ENCODE assay signal across 8 mouse cellular contexts in genomic region chr3:67429338-67429998, GRCm38 (mm10). TPM values are rescaled to one million over a fixed set of nuclear protein-coding genes. Genes with fewer than 3 reads are reported as not detected.
DNase-seq lines count a peak whose midpoint lies in the region; ATAC-seq and TF ChIP-seq lines count a peak whose summit lies in the region.

No protein-coding gene starts in this region.

- H3K27ac ChIP-seq in heart, embryonic 10.5 days, result no peak overlapping the region
- H3K27ac ChIP-seq in liver, embryonic 13.5 days, result no peak overlapping the region

- peaks cover 19% of the 10 kb centered on the region for H3K79me3 ChIP-seq in C2C12 (ENCODE audit: low read depth)

- peaks cover 9% of the 10 kb centered on the region for H3K4me1 ChIP-seq in heart, embryonic 10.5 days
- peaks cover 11% of the 10 kb centered on the region for H3K4me1 ChIP-seq in liver, embryonic 13.5 days (replicated peaks)

- H3K79me2 ChIP-seq in C2C12 (ENCODE audit: control insufficient read depth, insufficient read depth), result peaks cover 23% of the 10 kb centered on the region

- TF ChIP-seq CTCF in C2C12 (IDR thresholded peaks at IDR 0.05; ENCODE audit: control insufficient read depth, insufficient read depth, insufficient read length), result no peak

- peak overlapping the region; percentile 98 for H3K4me3 ChIP-seq in heart, embryonic 10.5 days
- peak overlapping the region; percentile 97 for H3K4me3 ChIP-seq in C2C12 (ENCODE audit: insufficient read depth, poor library complexity, severe bottlenecking)
- H3K4me3 ChIP-seq in liver, embryonic 13.5 days (replicated peaks), result peak overlapping the region; percentile 97

- peaks cover 27% of the 10 kb centered on the region for H3K36me3 ChIP-seq in heart, embryonic 10.5 days
- peaks cover 31% of the 10 kb centered on the region for H3K36me3 ChIP-seq in C2C12 (ENCODE audit: control insufficient read depth, insufficient read depth)
- peaks cover 27% of the 10 kb centered on the region for H3K36me3 ChIP-seq in liver, embryonic 13.5 days

- peak overlapping the region; percentile 77 for H3K4me2 ChIP-seq in liver, embryonic 13.5 days

- intact Hi-C loops in heart, postnatal 14 days (cut with DNase I), result no loop called here

- no peaks in the 10 kb centered on the region for H3K27me3 ChIP-seq in heart, embryonic 10.5 days (ENCODE audit: insufficient read depth, poor library complexity, severe bottlenecking)
- no peaks in the 10 kb centered on the region for H3K27me3 ChIP-seq in C2C12 (ENCODE audit: control insufficient read depth, insufficient read depth, insufficient read length)
- H3K27me3 ChIP-seq in liver, embryonic 13.5 days, result no peaks in the 10 kb centered on the region

- DNase-seq in heart, embryonic 10.5 days (ENCODE audit: low spot score), result no peak
- DNase-seq in heart, postnatal 14 days, result no peak
- DNase-seq in liver, embryonic 13.5 days, result no peak
- DNase-seq in adrenal gland, adult (ENCODE audit: inconsistent age in 2 of 2, low spot score in 1 of 2), result no peak
- no peak for DNase-seq in urinary bladder, postnatal 36 days (ENCODE audit: low spot score in 2 of 2)
- no peak for DNase-seq in thymus, adult 18-20 months

- H3ac ChIP-seq in C2C12 (ENCODE audit: control insufficient read depth, insufficient read length, low read depth), result no peak overlapping the region

- WGBS in heart, embryonic 10.5 days, result 34% methylated on average over 8 of the region's 8 CpGs
- 28% methylated on average over 8 of the region's 8 CpGs for WGBS in liver, embryonic 13.5 days (ENCODE audit: insufficient replicate concordance)

- H3K9ac ChIP-seq in liver, embryonic 13.5 days, result no peak overlapping the region

- peaks cover 7% of the 10 kb centered on the region for H3K9me3 ChIP-seq in heart, embryonic 10.5 days
- peaks cover 11% of the 10 kb centered on the region; the same call in 1 of the 2 replicates for H3K9me3 ChIP-seq in liver, embryonic 13.5 days (replicated peaks)

- peak; percentile 20; the same call in 1 of the 2 replicates for ATAC-seq in erythroid progenitor cell, adult 5-6 weeks (replicated peaks; ENCODE audit: low FRiP score, poor library complexity, severe bottlenecking)
- peak; percentile 37 for ATAC-seq in liver, embryonic 13.5 days (ENCODE audit: low read depth)

TF ChIP-seq in C2C12, 6 proteins besides CTCF, POLR2A, EP300 and RAD21:
- no peak for TF ChIP-seq CEBPB (IDR thresholded peaks at IDR 0.05; ENCODE audit: low read depth)
- TF ChIP-seq MYOG (IDR thresholded peaks at IDR 0.05; ENCODE audit: control insufficient read depth, extremely low read depth, insufficient read length), result no peak
- no peak for TF ChIP-seq MYOD1 (IDR thresholded peaks at IDR 0.05; ENCODE audit: control insufficient read depth, insufficient read length, low read depth)
- no peak for TF ChIP-seq FOSL1 (IDR thresholded peaks at IDR 0.05; ENCODE audit: insufficient read depth, low read length, poor library complexity, severe bottlenecking)
- no peak for TF ChIP-seq USF1 (IDR thresholded peaks at IDR 0.05; ENCODE audit: low read depth)
- no peak for TF ChIP-seq MAX (IDR thresholded peaks at IDR 0.05)

RNA-seq across cellular contexts. Expression of gene Gfm1, which starts 0.4 kb away (rescaled TPM):
- 86.5 and 121 TPM in 2 replicates for polyA plus RNA-seq in heart, embryonic 10.5 days (2016; fragmentation: Nextera tagmentation; extraction: Ambion mirVana)
- 100 to 1,000 TPM; 204 to 214 TPM for total RNA-seq in heart, postnatal 14 days (2021)
- 41.4 TPM for polyA plus RNA-seq in C2C12 (2012; fragmentation: generic; extraction: Trizol)
- total RNA-seq in erythroid progenitor cell, adult 5-6 weeks (2015; ENCODE audit: low replicate concordance), result 10.5 and 13.4 TPM in 2 replicates
- 23.8 and 24.6 TPM in 2 replicates for total RNA-seq in erythroid progenitor cell, adult 5-6 weeks (2017; ENCODE audit: low replicate concordance)
- 44.3 and 53.1 TPM in 2 replicates for polyA plus RNA-seq in liver, embryonic 13.5 days (2015; fragmentation: Nextera tagmentation; extraction: Ambion mirVana)

RNA-seq across cellular contexts. Expression of gene Lxn, which starts 34.3 kb away (rescaled TPM):
- 50.5 and 62.0 TPM in 2 replicates for polyA plus RNA-seq in heart, embryonic 10.5 days (2016; fragmentation: Nextera tagmentation; extraction: Ambion mirVana)
- 10 to 100 TPM; 11.2 to 12.8 TPM for total RNA-seq in heart, postnatal 14 days (2021)
- polyA plus RNA-seq in C2C12 (2012; fragmentation: generic; extraction: Trizol), result 17.2 TPM
- 6.8 and 8.8 TPM in 2 replicates for total RNA-seq in erythroid progenitor cell, adult 5-6 weeks (2015; ENCODE audit: low replicate concordance)
- 0.38 and 1.8 TPM in 2 replicates for total RNA-seq in erythroid progenitor cell, adult 5-6 weeks (2017; ENCODE audit: low replicate concordance)
- 12.0 and 13.6 TPM in 2 replicates for polyA plus RNA-seq in liver, embryonic 13.5 days (2015; fragmentation: Nextera tagmentation; extraction: Ambion mirVana)

RNA-seq across cellular contexts. Expression of gene Gm17402, which starts 54.5 kb away (rescaled TPM):
- polyA plus RNA-seq in heart, embryonic 10.5 days (2016; fragmentation: Nextera tagmentation; extraction: Ambion mirVana), result not detected in 2 replicates
- not detected for total RNA-seq in heart, postnatal 14 days (2021)
- polyA plus RNA-seq in C2C12 (2012; fragmentation: generic; extraction: Trizol), result not detected
- not detected in 2 replicates for total RNA-seq in erythroid progenitor cell, adult 5-6 weeks (2015; ENCODE audit: low replicate concordance)
- total RNA-seq in erythroid progenitor cell, adult 5-6 weeks (2017; ENCODE audit: low replicate concordance), result not detected in 2 replicates
- not detected in 2 replicates for polyA plus RNA-seq in liver, embryonic 13.5 days (2015; fragmentation: Nextera tagmentation; extraction: Ambion mirVana)

RNA-seq across cellular contexts. Expression of gene Mlf1, which starts 55.6 kb away (rescaled TPM):
- 28.8 and 32.6 TPM in 2 replicates for polyA plus RNA-seq in heart, embryonic 10.5 days (2016; fragmentation: Nextera tagmentation; extraction: Ambion mirVana)
- total RNA-seq in heart, postnatal 14 days (2021), result 100 to 1,000 TPM; 334 to 382 TPM
- 2.2 TPM for polyA plus RNA-seq in C2C12 (2012; fragmentation: generic; extraction: Trizol)
- not detected in 2 replicates for total RNA-seq in erythroid progenitor cell, adult 5-6 weeks (2015; ENCODE audit: low replicate concordance)
- total RNA-seq in erythroid progenitor cell, adult 5-6 weeks (2017; ENCODE audit: low replicate concordance), result not detected in 2 replicates
- 1.6 and 2.7 TPM in 2 replicates for polyA plus RNA-seq in liver, embryonic 13.5 days (2015; fragmentation: Nextera tagmentation; extraction: Ambion mirVana)
